34 mouse cellular contexts compared by ENCODE assay signal in the genomic region with DNA sequence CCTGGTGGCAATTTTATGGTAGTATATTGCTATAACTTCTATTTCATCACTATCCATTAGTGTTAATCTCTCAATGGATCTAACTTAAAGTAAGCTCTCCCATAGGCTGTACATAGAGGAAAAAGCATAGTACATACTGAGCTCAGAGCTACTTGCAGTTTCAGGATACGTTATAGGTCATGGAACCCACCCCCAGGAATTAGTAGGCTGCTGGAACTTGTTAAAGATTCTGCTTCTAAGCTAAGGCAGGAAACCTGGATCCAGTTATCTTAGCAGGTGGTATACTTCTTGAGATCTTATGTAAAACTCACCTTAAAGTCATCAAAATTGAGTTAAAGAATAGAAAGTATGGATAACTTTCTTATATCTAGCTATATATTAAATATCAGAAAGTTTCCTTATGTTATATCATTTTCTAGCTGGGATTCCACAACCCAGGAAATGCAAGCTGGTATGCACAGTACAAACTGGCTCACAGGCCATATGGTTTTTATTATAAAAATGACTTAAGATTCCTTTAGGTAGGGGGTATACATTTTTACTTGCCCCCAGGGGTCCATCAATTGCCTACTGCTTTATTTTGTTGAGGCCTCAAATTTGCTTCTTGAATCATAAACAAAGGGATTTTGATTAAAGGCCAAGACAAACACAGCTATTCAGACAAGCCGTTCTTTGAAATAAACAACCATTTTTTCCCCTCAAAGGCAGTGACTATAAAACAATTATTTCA. TPM values are rescaled to one million over a fixed set of nuclear protein-coding genes. Genes with fewer than 3 reads are reported as not detected.
DNase-seq lines count a peak whose midpoint lies in the region; ATAC-seq and TF ChIP-seq lines count a peak whose summit lies in the region.
"Had no signal": no experiment of that assay in that cellular context is flagged by ENCODE, and none has a peak within 500 bp of the region (broad histone marks: within the 10 kb centered on the region; RNA-seq: fewer than 3 reads in every experiment).

No protein-coding gene starts in this region.

- H3K27ac ChIP-seq in kidney, embryonic 16.5 days (ENCODE audit: low read length): no peak overlapping the region
- 0 out of 2 replicates have a peak overlapping the region, but pooled peaks have one; percentile 24 for H3K27ac ChIP-seq in embryonic facial prominence, embryonic 10.5 days (replicated peaks)
- no peak overlapping the region for H3K27ac ChIP-seq in limb, embryonic 14.5 days (replicated peaks; ENCODE audit: low read depth, low read length)
- no peak overlapping the region for H3K27ac ChIP-seq in heart, adult 2 months
- H3K27ac ChIP-seq: hindbrain, embryonic 12.5 days; midbrain, embryonic 13.5 days; neural tube, embryonic 12.5 days had no signal

- intact Hi-C loops in heart, adult 2 months (cut with DNase I): no loop called here

- ATAC-seq in kidney, embryonic 16.5 days (ENCODE audit: low FRiP score, low TSS enrichment): peak; percentile 39; the same call in 1 of the 2 replicates
- peak; percentile 67; the same call in 1 of the 2 replicates for ATAC-seq in limb, embryonic 14.5 days (ENCODE audit: low FRiP score, low read depth)
- ATAC-seq: forebrain, embryonic 16.5 days; liver, postnatal 0 days; midbrain, embryonic 13.5 days; Patski had no signal

- no peaks in the 10 kb centered on the region for H3K9me3 ChIP-seq in kidney, embryonic 16.5 days (ENCODE audit: low read length)
- no peaks in the 10 kb centered on the region for H3K9me3 ChIP-seq in embryonic facial prominence, embryonic 10.5 days
- H3K9me3 ChIP-seq in limb, embryonic 14.5 days (ENCODE audit: control insufficient read depth, low read length): no peaks in the 10 kb centered on the region
- H3K9me3 ChIP-seq: G1E; hindbrain, embryonic 12.5 days; midbrain, embryonic 13.5 days; neural tube, embryonic 12.5 days had no signal

- no peak for TF ChIP-seq POLR2A in limb, embryonic 14.5 days (IDR thresholded peaks at IDR 0.05; ENCODE audit: borderline replicate concordance, extremely low read depth, insufficient read depth, insufficient read length)
- TF ChIP-seq POLR2A in heart, adult 2 months (IDR thresholded peaks at IDR 0.05; ENCODE audit: insufficient read depth, low read depth, low read length): no peak

- no peak overlapping the region for H3K4me3 ChIP-seq in kidney, embryonic 16.5 days (ENCODE audit: low read length)
- no peak overlapping the region for H3K4me3 ChIP-seq in embryonic facial prominence, embryonic 10.5 days
- no peak overlapping the region for H3K4me3 ChIP-seq in limb, embryonic 14.5 days (replicated peaks; ENCODE audit: low read length)
- H3K4me3 ChIP-seq in heart, adult 2 months: no peak overlapping the region
- H3K4me3 ChIP-seq: hindbrain, embryonic 12.5 days; midbrain, embryonic 13.5 days; neural tube, embryonic 12.5 days had no signal

- no peaks in the 10 kb centered on the region for H3K79me2 ChIP-seq in heart, adult 2 months (replicated peaks; ENCODE audit: control insufficient read depth, insufficient read depth, low read length)

- no peak for DNase-seq in kidney, adult 9 months
- no peak for DNase-seq in embryonic facial prominence, embryonic 10.5 days (ENCODE audit: low spot score)
- DNase-seq in forelimb bud, embryonic 11.5 days (ENCODE audit: low read depth, low spot score): peak; percentile 59
- peak; percentile 45 for DNase-seq in limb, embryonic 14.5 days (ENCODE audit: low spot score)
- DNase-seq in B cell, adult 2 months: no peak
- no peak for DNase-seq in right cerebral cortex, postnatal 36 days (ENCODE audit: low spot score in 2 of 2)
- DNase-seq in heart, adult 2 months: no peak
- DNase-seq: cerebellum, adult 18-20 months; cerebellum, postnatal 14 days; gastrocnemius, postnatal 14 days; kidney, adult 2 months; kidney, postnatal 36 days; liver, postnatal 0 days; lung, postnatal 10 days; right cerebral cortex, postnatal 25 days; thymus, postnatal 25 days had no signal

- no peaks in the 10 kb centered on the region for H3K4me1 ChIP-seq in kidney, embryonic 16.5 days (ENCODE audit: insufficient read depth, low read length)
- peaks cover 35% of the 10 kb centered on the region for H3K4me1 ChIP-seq in embryonic facial prominence, embryonic 10.5 days
- peaks cover 17% of the 10 kb centered on the region for H3K4me1 ChIP-seq in limb, embryonic 14.5 days (ENCODE audit: control insufficient read depth, insufficient read depth, low read length)
- no peaks in the 10 kb centered on the region for H3K4me1 ChIP-seq in heart, adult 2 months (ENCODE audit: control insufficient read depth, insufficient read depth, low read length)
- H3K4me1 ChIP-seq: hindbrain, embryonic 12.5 days; midbrain, embryonic 13.5 days; neural tube, embryonic 12.5 days had no signal

- no peaks in the 10 kb centered on the region for H3K36me3 ChIP-seq in kidney, embryonic 16.5 days (ENCODE audit: insufficient read depth, low read length)
- H3K36me3 ChIP-seq in embryonic facial prominence, embryonic 10.5 days (replicated peaks): no peaks in the 10 kb centered on the region
- no peaks in the 10 kb centered on the region for H3K36me3 ChIP-seq in limb, embryonic 14.5 days (ENCODE audit: control insufficient read depth, insufficient read depth, low read length)
- H3K36me3 ChIP-seq in heart, adult 2 months (ENCODE audit: control insufficient read depth, insufficient read depth, low read length): no peaks in the 10 kb centered on the region
- H3K36me3 ChIP-seq: G1E; hindbrain, embryonic 12.5 days; midbrain, embryonic 13.5 days; neural tube, embryonic 12.5 days had no signal

- WGBS in kidney, embryonic 16.5 days: 62% methylated on average over 2 of the region's 2 CpGs
- WGBS in embryonic facial prominence, embryonic 10.5 days: 37% methylated on average over 2 of the region's 2 CpGs
- 14% methylated on average over 2 of the region's 2 CpGs for WGBS in limb, embryonic 14.5 days
- 62% methylated on average over 2 of the region's 2 CpGs for WGBS in heart, adult 2 months

- H3K27me3 ChIP-seq in kidney, embryonic 16.5 days (ENCODE audit: insufficient read depth, low read length): no peaks in the 10 kb centered on the region
- H3K27me3 ChIP-seq in embryonic facial prominence, embryonic 10.5 days (replicated peaks; ENCODE audit: low read depth, poor library complexity, severe bottlenecking): no peaks in the 10 kb centered on the region
- no peaks in the 10 kb centered on the region for H3K27me3 ChIP-seq in limb, embryonic 14.5 days (ENCODE audit: control insufficient read depth, insufficient read depth, low read length)
- no peaks in the 10 kb centered on the region for H3K27me3 ChIP-seq in heart, adult 2 months (ENCODE audit: control insufficient read depth, insufficient read depth, low read length)
- H3K27me3 ChIP-seq: CH12.LX; hindbrain, embryonic 12.5 days; midbrain, embryonic 13.5 days; neural tube, embryonic 12.5 days had no signal

- TF ChIP-seq CTCF in heart, adult 2 months (IDR thresholded peaks at IDR 0.05): no peak

- no peak overlapping the region for H3K4me2 ChIP-seq in kidney, embryonic 16.5 days (replicated peaks; ENCODE audit: low read depth, low read length)
- no peak overlapping the region for H3K4me2 ChIP-seq in limb, embryonic 14.5 days (replicated peaks; ENCODE audit: low read depth, low read length, severe bottlenecking)
- H3K4me2 ChIP-seq: hindbrain, embryonic 12.5 days; midbrain, embryonic 13.5 days; neural tube, embryonic 12.5 days had no signal

- TF ChIP-seq EP300 in heart, adult 2 months (IDR thresholded peaks at IDR 0.05; ENCODE audit: insufficient read depth, low read depth, low read length): no peak

- H3K9ac ChIP-seq in kidney, embryonic 16.5 days (replicated peaks; ENCODE audit: low read length): no peak overlapping the region
- H3K9ac ChIP-seq in limb, embryonic 14.5 days (ENCODE audit: low read depth, low read length, severe bottlenecking): no peak overlapping the region
- no peak overlapping the region for H3K9ac ChIP-seq in heart, adult 2 months (ENCODE audit: low read depth, low read length)
- H3K9ac ChIP-seq: hindbrain, embryonic 12.5 days; liver, postnatal 0 days; midbrain, embryonic 13.5 days; neural tube, embryonic 12.5 days had no signal

RNA-seq across cellular contexts. Expression of gene Cyfip2, which starts 37.2 kb away (rescaled TPM):
- 17.7 and 18.1 TPM in 2 replicates for polyA plus RNA-seq in kidney, embryonic 16.5 days (2015; fragmentation: Nextera tagmentation; extraction: Ambion mirVana)
- polyA plus RNA-seq in embryonic facial prominence, embryonic 10.5 days (2016; fragmentation: Nextera tagmentation; extraction: Ambion mirVana): 17.4 and 18.3 TPM in 2 replicates
- 6.5 and 7.1 TPM in 2 replicates for polyA plus RNA-seq in limb, embryonic 14.5 days (2012; rRNA removed)
- 7.8 and 9.2 TPM in 2 replicates for polyA plus RNA-seq in limb, embryonic 14.5 days (2014; fragmentation: Nextera tagmentation; extraction: Ambion mirVana)
- 10 to 100 TPM; 55.2 to 68.8 TPM for total RNA-seq in heart, adult 2 months (2021)
- 28.8 and 30.5 TPM in 2 replicates for polyA plus RNA-seq in heart, adult 2 months (2012; rRNA removed)

RNA-seq across cellular contexts. Expression of gene Itk, which starts 39.5 kb away (rescaled TPM):
- 0.16 and 0.22 TPM in 2 replicates for polyA plus RNA-seq in kidney, embryonic 16.5 days (2015; fragmentation: Nextera tagmentation; extraction: Ambion mirVana)
- polyA plus RNA-seq in embryonic facial prominence, embryonic 10.5 days (2016; fragmentation: Nextera tagmentation; extraction: Ambion mirVana): 0.04 and 0.05 TPM in 2 replicates
- polyA plus RNA-seq in limb, embryonic 14.5 days (2012; rRNA removed): 0.14 and 0.18 TPM in 2 replicates
- polyA plus RNA-seq in limb, embryonic 14.5 days (2014; fragmentation: Nextera tagmentation; extraction: Ambion mirVana): 0.28 and 0.32 TPM in 2 replicates
- under 1 TPM; 0.26 to 0.30 TPM for total RNA-seq in heart, adult 2 months (2021)
- 0.35 and 0.51 TPM in 2 replicates for polyA plus RNA-seq in heart, adult 2 months (2012; rRNA removed)
- polyA plus RNA-seq: forebrain, embryonic 16.5 days; heart, embryonic 14.5 days; hindbrain, embryonic 12.5 days; midbrain, embryonic 13.5 days; neural tube, embryonic 12.5 days had no signal

RNA-seq across cellular contexts. Expression of gene Fam71b, which starts 46.5 kb away (rescaled TPM):
- not detected in 2 replicates for polyA plus RNA-seq in kidney, embryonic 16.5 days (2015; fragmentation: Nextera tagmentation; extraction: Ambion mirVana)
- not detected in 2 replicates for polyA plus RNA-seq in embryonic facial prominence, embryonic 10.5 days (2016; fragmentation: Nextera tagmentation; extraction: Ambion mirVana)
- polyA plus RNA-seq in limb, embryonic 14.5 days (2012; rRNA removed): not detected in 2 replicates
- polyA plus RNA-seq in limb, embryonic 14.5 days (2014; fragmentation: Nextera tagmentation; extraction: Ambion mirVana): not detected in 2 replicates
- total RNA-seq in heart, adult 2 months (2021): not detected
- polyA plus RNA-seq in heart, adult 2 months (2012; rRNA removed): 0.06 TPM in 1 of 2 replicates, not detected in the other
- total RNA-seq: adrenal gland, adult 18-20 months; gastrocnemius, postnatal 14 days; heart, adult 8-10 months; heart, postnatal 25 days; layer of hippocampus, adult 8-10 months; left cerebral cortex, postnatal 14 days; liver, adult 2 months; megakaryocyte progenitor cell, adult 5-6 weeks had no signal
- polyA plus RNA-seq: forebrain, embryonic 16.5 days; G1E; heart, embryonic 14.5 days; hindbrain, embryonic 12.5 days; intestine, embryonic 14.5 days; liver, adult 2 months; liver, postnatal 0 days; midbrain, embryonic 13.5 days; neural tube, embryonic 12.5 days; Patski; stomach, embryonic 14.5 days had no signal

Comparison
In these comparisons a context has a peak if more than half of its experiments do, and no peak if none do; other contexts are left out.
1. DNase-seq: peak in forelimb bud, embryonic 11.5 days (single experiment) and limb, embryonic 14.5 days (single experiment); none in kidney, adult 9 months (single experiment), embryonic facial prominence, embryonic 10.5 days (single experiment), B cell, adult 2 months (0 of 2), right cerebral cortex, postnatal 36 days (0 of 2) and heart, adult 2 months (0 of 2).